ENCODE assay signal across 24 mouse cellular contexts in the genomic region with DNA sequence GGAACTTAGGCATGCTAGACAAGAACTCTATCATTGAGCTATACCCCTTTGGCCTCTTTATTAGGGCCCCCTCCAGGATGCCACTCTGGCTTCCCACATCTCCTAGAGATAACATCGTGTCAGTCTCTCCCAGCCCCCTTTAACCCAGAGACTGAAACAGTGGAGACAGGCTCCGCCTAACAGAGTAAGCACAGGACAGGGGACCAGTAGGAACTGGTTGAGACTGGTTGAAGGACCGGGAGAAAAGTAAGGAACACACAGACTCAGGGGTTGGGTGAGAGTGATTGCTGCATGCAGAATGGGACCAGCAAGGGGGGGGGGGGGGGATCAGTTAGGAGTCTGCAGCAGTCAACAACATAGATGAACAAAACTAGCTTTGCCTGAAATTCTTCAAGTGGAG. TPM values are rescaled to one million over a fixed set of nuclear protein-coding genes. Genes with fewer than 3 reads are reported as not detected.
A peak's percentile ranks its signal among the peaks of the same experiment; 100 is the strongest.
DNase-seq lines count a peak whose midpoint lies in the region; ATAC-seq and TF ChIP-seq lines count a peak whose summit lies in the region.
"Had no signal": no experiment of that assay in that cellular context is flagged by ENCODE, and none has a peak within 500 bp of the region (broad histone marks: within the 10 kb centered on the region; RNA-seq: fewer than 3 reads in every experiment).

No protein-coding gene starts in this region.

- H3K4me3 ChIP-seq in kidney, adult 2 months (ENCODE audit: insufficient read depth, low read depth, low read length) = no peak overlapping the region
- H3K4me3 ChIP-seq in kidney, embryonic 15.5 days (replicated peaks) = no peak overlapping the region
- H3K4me3 ChIP-seq in stomach, embryonic 16.5 days (replicated peaks; ENCODE audit: low read length) = no peak overlapping the region
- H3K4me3 ChIP-seq: embryonic facial prominence, embryonic 12.5 days; embryonic facial prominence, embryonic 15.5 days; gastrocnemius, adult 2 months had no signal

- no peak for TF ChIP-seq CTCF in kidney, adult 2 months (conservative IDR thresholded peaks at IDR 0.05; ENCODE audit: insufficient read depth, insufficient read length, low read depth, low read length)

- ATAC-seq in kidney, embryonic 15.5 days (replicated peaks; ENCODE audit: low FRiP score) = 0 out of 2 replicates have a peak, but pooled peaks have one; percentile 20
- peak; percentile 42; the same call in 1 of the 2 replicates for ATAC-seq in stomach, embryonic 16.5 days (ENCODE audit: insufficient read depth, low FRiP score)
- ATAC-seq: CD4-positive, CD25-positive, alpha-beta regulatory T cell, adult 4 months; forebrain, embryonic 14.5 days; forebrain, postnatal 0 days had no signal

- no peak for TF ChIP-seq POLR2A in kidney, adult 2 months (IDR thresholded peaks at IDR 0.05; ENCODE audit: low read depth, low read length)

- no peaks in the 10 kb centered on the region for H3K27me3 ChIP-seq in kidney, adult 2 months (replicated peaks; ENCODE audit: control insufficient read depth, insufficient read depth, low read length)
- H3K27me3 ChIP-seq in kidney, embryonic 15.5 days = peaks cover 68% of the 10 kb centered on the region
- H3K27me3 ChIP-seq in stomach, embryonic 16.5 days (ENCODE audit: control insufficient read depth, insufficient read depth, low read length) = peaks cover 23% of the 10 kb centered on the region

- intact Hi-C loops in heart, postnatal 10 days (cut with DNase I) = no loop called here

- no peak overlapping the region for H3K9ac ChIP-seq in kidney, embryonic 15.5 days
- no peak overlapping the region for H3K9ac ChIP-seq in stomach, embryonic 16.5 days (ENCODE audit: low read length)
- H3K9ac ChIP-seq: embryonic facial prominence, embryonic 12.5 days; embryonic facial prominence, embryonic 15.5 days; forebrain, postnatal 0 days; hindbrain, embryonic 14.5 days had no signal

- H3K9me3 ChIP-seq in kidney, embryonic 15.5 days (replicated peaks) = no peaks in the 10 kb centered on the region
- H3K9me3 ChIP-seq in stomach, embryonic 16.5 days (replicated peaks; ENCODE audit: control insufficient read depth, low read length) = no peaks in the 10 kb centered on the region
- H3K9me3 ChIP-seq: embryonic facial prominence, embryonic 12.5 days; embryonic facial prominence, embryonic 15.5 days had no signal

- peaks cover 3% of the 10 kb centered on the region; the same call in 1 of the 2 replicates for H3K4me1 ChIP-seq in kidney, adult 2 months (ENCODE audit: control insufficient read depth, insufficient read depth, low read length)
- peaks cover 18% of the 10 kb centered on the region for H3K4me1 ChIP-seq in kidney, embryonic 15.5 days
- 0 out of 2 replicates have a peak, but pooled peaks cover 5% of the 10 kb centered on the region for H3K4me1 ChIP-seq in stomach, embryonic 16.5 days (ENCODE audit: control insufficient read depth, insufficient read depth, low read length)

- H3K36me3 ChIP-seq in kidney, adult 2 months (ENCODE audit: control insufficient read depth, insufficient read depth, low read length) = no peaks in the 10 kb centered on the region
- no peaks in the 10 kb centered on the region for H3K36me3 ChIP-seq in kidney, embryonic 15.5 days
- no peaks in the 10 kb centered on the region for H3K36me3 ChIP-seq in stomach, embryonic 16.5 days (ENCODE audit: control insufficient read depth, insufficient read depth, low read length)
- H3K36me3 ChIP-seq: embryonic facial prominence, embryonic 12.5 days; embryonic facial prominence, embryonic 15.5 days had no signal

- H3K27ac ChIP-seq in kidney, adult 2 months (ENCODE audit: insufficient read depth, low read depth, low read length) = no peak overlapping the region
- H3K27ac ChIP-seq in kidney, embryonic 15.5 days = no peak overlapping the region; the same call in 1 of the 2 replicates
- H3K27ac ChIP-seq in stomach, embryonic 16.5 days (ENCODE audit: low read length) = no peak overlapping the region
- H3K27ac ChIP-seq: embryonic facial prominence, embryonic 12.5 days; embryonic facial prominence, embryonic 15.5 days; gastrocnemius, adult 2 months; hindbrain, embryonic 14.5 days had no signal

- WGBS in kidney, adult 2 months = 51% methylated on average over 3 of the region's 3 CpGs
- 40% methylated on average over 3 of the region's 3 CpGs for WGBS in kidney, embryonic 15.5 days
- WGBS in stomach, embryonic 16.5 days = 37% methylated on average over 3 of the region's 3 CpGs

- DNase-seq in kidney, adult 2 months = peak; percentile 51
- no peak for DNase-seq in kidney, postnatal 4 days
- peak; percentile 64 for DNase-seq in ZHBTc4 (ENCODE audit: low read depth, low spot score)
- DNase-seq in right cerebral cortex, postnatal 10 days (ENCODE audit: low spot score in 2 of 2) = no peak
- DNase-seq in heart, postnatal 10 days = no peak
- no peak for DNase-seq in urinary bladder, postnatal 36 days (ENCODE audit: low spot score in 2 of 2)
- DNase-seq: adrenal gland, postnatal 10 days; adrenal gland, postnatal 36 days; cerebellum, adult 18-20 months; cerebellum, adult 9-10 months; cerebellum, postnatal 14 days; forebrain, postnatal 0 days; gastrocnemius, adult 2 months; gastrocnemius, postnatal 14 days; heart, adult 11 months; heart, postnatal 36 days had no signal

- no peak overlapping the region for H3K4me2 ChIP-seq in kidney, embryonic 15.5 days
- no peak overlapping the region for H3K4me2 ChIP-seq in stomach, embryonic 16.5 days (ENCODE audit: low read depth, low read length)
- H3K4me2 ChIP-seq: embryonic facial prominence, embryonic 12.5 days; embryonic facial prominence, embryonic 15.5 days; heart, embryonic 11.5 days; hindbrain, embryonic 14.5 days had no signal

RNA-seq across cellular contexts. Expression of a gene that starts 22.7 kb away (rescaled TPM):
- 15.5 and 19.4 TPM in 2 replicates for polyA plus RNA-seq in kidney, adult 2 months (2012; rRNA removed)
- polyA plus RNA-seq in kidney, embryonic 15.5 days (2015; fragmentation: Nextera tagmentation; extraction: Ambion mirVana) = 17.7 and 18.0 TPM in 2 replicates
- 20.1 and 21.1 TPM in 2 replicates for polyA plus RNA-seq in stomach, embryonic 16.5 days (2015; fragmentation: Nextera tagmentation; extraction: Ambion mirVana)
- 10 to 100 TPM; 13.7 to 16.1 TPM for total RNA-seq in heart, postnatal 10 days (2021)

Comparison
In these comparisons a context has a peak if more than half of its experiments do, and no peak if none do; other contexts are left out.
1. DNase-seq: peak in kidney, adult 2 months (single experiment) and ZHBTc4 (single experiment); none in kidney, postnatal 4 days (0 of 2), right cerebral cortex, postnatal 10 days (0 of 2), heart, postnatal 10 days (0 of 2) and urinary bladder, postnatal 36 days (0 of 2).